Mouse (Mus musculus) lung, postnatal 0 days (tissue): Measurements from ENCODE around the gene Pjvk.

Experiments
- CTCF ChIP-seq: IDR thresholded peaks from 2 replicates; pipeline ENCODE4 v1.5.1; 2016; ENCODE audit warnings: antibody characterized with exemption, mild to moderate bottlenecking
- EP300 ChIP-seq: IDR thresholded peaks from 2 replicates; pipeline ENCODE4 v1.6.1; 2016; ENCODE audit warnings: antibody characterized with exemption, mild to moderate bottlenecking, control low read depth

DNA sequence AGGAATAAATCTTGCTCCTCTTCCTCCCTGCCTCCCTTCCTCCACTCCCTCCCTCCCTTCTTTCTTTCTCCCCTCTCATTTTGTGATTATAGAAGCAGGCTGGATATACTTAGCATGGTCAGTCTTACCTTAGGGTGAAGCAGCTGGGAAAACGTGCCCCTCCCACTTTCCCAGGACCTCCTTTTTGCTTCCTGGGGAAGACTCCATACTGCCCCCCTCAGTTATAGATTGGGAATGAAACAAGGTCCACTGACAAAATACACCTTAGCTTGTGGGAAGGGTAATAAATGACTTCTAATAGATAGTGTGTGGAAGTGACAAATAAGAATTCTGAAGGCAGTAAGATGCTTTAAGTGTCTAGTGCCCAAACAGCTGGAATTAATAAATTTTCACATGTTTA lies 7.7 kb downstream of the Pjvk start:
- peak; percentile 61 for TF ChIP-seq CTCF
- no peak for TF ChIP-seq EP300
